Mouse (Mus musculus) adrenal gland (tissue): ENCODE measurements around the gene Trim8.

ENCODE experiments used
- intact Hi-C: fragments of 180-260 bp; cut with DNase I; formaldehyde crosslinking; loops from one replicate; pipeline ENCODE4 v1.15.1; 2025
- long read RNA-seq, 2 experiments: library from polyadenylated mRNA; unstranded; transcript quantifications; one replicate each; pipeline ENCODE4 v2.0.0; 2020; ENCODE audit warnings: borderline replicate concordance in 1 of 2; ENCODE audit not compliant: insufficient replicate concordance in 1 of 2

The Trim8 gene
- long read RNA-seq, experiment 1, transcript Trim8-201 (6 exons, 3,580 nt): major isoform, 28 of 34 reads
- long read RNA-seq, experiment 1, partial matches to known transcripts: 5 of 34 reads
- long read RNA-seq, experiment 1, other reads (novel, unspliced or antisense): 1 of 34 reads
- long read RNA-seq, experiment 2, transcript Trim8-201 (6 exons, 3,580 nt): major isoform, 35 of 39 reads
- long read RNA-seq, experiment 2, partial matches to known transcripts: 3 of 39 reads
- long read RNA-seq, experiment 2, other reads (novel, unspliced or antisense): 1 of 39 reads

GRCm38 (mm10) chr19:46501401-46502068, at the start of gene Trim8:
TSS of gene Trim8 (plus strand) at chr19:46501702.
- intact Hi-C loops: loop anchor here (5.0 kb wide), 1 partner anchor 49 kb away; no protein-coding TSS in a partner anchor

GRCm38 (mm10) chr19:46452052-46452827, 49.3 kb upstream of the Trim8 start:
- intact Hi-C loops: loop anchor here (5.0 kb wide), 1 partner anchor 50 kb away; the partner anchor contains the start of gene Trim8

- intact Hi-C loops: loop anchor here (5.0 kb wide), 1 partner anchor 49 kb away; the partner anchor contains the start of gene Trim8
Measured at GRCm38 (mm10) chr19:46452916-46453315, 48.6 kb upstream of the Trim8 start.

GRCm38 (mm10) chr19:46454126-46454880, 47.2 kb upstream of the Trim8 start:
- intact Hi-C loops: loop anchor here (5.0 kb wide), 1 partner anchor 48 kb away; the partner anchor contains the start of gene Trim8

- intact Hi-C loops: no loop called here
Measured at GRCm38 (mm10) chr19:46455032-46455431, 46.5 kb upstream of the Trim8 start.

- intact Hi-C loops: no loop called here
Measured at GRCm38 (mm10) chr19:46455556-46455955, 45.9 kb upstream of the Trim8 start.

- intact Hi-C loops: no loop called here
Measured at GRCm38 (mm10) chr19:46456018-46456735, 45.3 kb upstream of the Trim8 start.

- intact Hi-C loops: no loop called here
Measured at GRCm38 (mm10) chr19:46457798-46458197, 43.7 kb upstream of the Trim8 start.

- intact Hi-C loops: no loop called here
Measured at GRCm38 (mm10) chr19:46459256-46459655, 42.2 kb upstream of the Trim8 start.

GRCm38 (mm10) chr19:46459889-46460288, 41.6 kb upstream of the Trim8 start:
- intact Hi-C loops: no loop called here

GRCm38 (mm10) chr19:46462574-46462973, 38.9 kb upstream of the Trim8 start:
- intact Hi-C loops: no loop called here

- intact Hi-C loops: no loop called here
Measured at GRCm38 (mm10) chr19:46463446-46463845, 38.1 kb upstream of the Trim8 start.

- intact Hi-C loops: no loop called here
Measured at GRCm38 (mm10) chr19:46466160-46466559, 35.3 kb upstream of the Trim8 start.

GRCm38 (mm10) chr19:46467051-46467503, 34.4 kb upstream of the Trim8 start:
- intact Hi-C loops: no loop called here

- intact Hi-C loops: no loop called here
Measured at GRCm38 (mm10) chr19:46470364-46471240, 30.9 kb upstream of the Trim8 start.

- intact Hi-C loops: no loop called here
Measured at GRCm38 (mm10) chr19:46471324-46472093, 30.0 kb upstream of the Trim8 start.

GRCm38 (mm10) chr19:46477432-46477845, 24.1 kb upstream of the Trim8 start:
- intact Hi-C loops: no loop called here

GRCm38 (mm10) chr19:46478242-46478641, 23.3 kb upstream of the Trim8 start:
- intact Hi-C loops: no loop called here
